Mouse (Mus musculus): ENCODE measurements around the gene Adamtsl1.

GRCm38 (mm10) chr4:85783768-85784379 lies 269.9 kb downstream of the Adamtsl1 start:
- no peak for TF ChIP-seq CTCF (IDR thresholded peaks at IDR 0.05; ENCODE audit: control insufficient read depth, insufficient read depth, insufficient read length)
- TF ChIP-seq CEBPB (IDR thresholded peaks at IDR 0.05; ENCODE audit: low read depth): no peak
- no peak for TF ChIP-seq MYOG (IDR thresholded peaks at IDR 0.05; ENCODE audit: control insufficient read depth, extremely low read depth, insufficient read length)
- TF ChIP-seq FOSL1 (IDR thresholded peaks at IDR 0.05; ENCODE audit: insufficient read depth, low read length, poor library complexity, severe bottlenecking): no peak
